Mouse (Mus musculus) ES-E14 (cell line): ENCODE measurements around the gene Hist2h2bb.
"Not testable (repeated sequence)": the region's sequence is repeated elsewhere in the genome, so short reads cannot be mapped to it uniquely, and the experiment has no call there.

Experiments used
- MAFK ChIP-seq: IDR thresholded peaks from 2 replicates; pipeline ENCODE4 v1.6.1; 2014; ENCODE audit warnings: mild to moderate bottlenecking, low read depth, low read length, inconsistent platforms; ENCODE audit not compliant: insufficient read depth
- ZC3H11A ChIP-seq: IDR thresholded peaks from 2 replicates; pipeline ENCODE4 v1.6.1; 2012; ENCODE audit warnings: low read depth, mild to moderate bottlenecking, inconsistent platforms, low read length, borderline replicate concordance

GRCm38 (mm10) chr3:96268776-96269378 is 675 bp upstream of the Hist2h2bb start:
- not testable (repeated sequence) for TF ChIP-seq ZC3H11A, MAFK
